Mouse (Mus musculus): ENCODE measurements around the gene Krt6b.

DNA sequence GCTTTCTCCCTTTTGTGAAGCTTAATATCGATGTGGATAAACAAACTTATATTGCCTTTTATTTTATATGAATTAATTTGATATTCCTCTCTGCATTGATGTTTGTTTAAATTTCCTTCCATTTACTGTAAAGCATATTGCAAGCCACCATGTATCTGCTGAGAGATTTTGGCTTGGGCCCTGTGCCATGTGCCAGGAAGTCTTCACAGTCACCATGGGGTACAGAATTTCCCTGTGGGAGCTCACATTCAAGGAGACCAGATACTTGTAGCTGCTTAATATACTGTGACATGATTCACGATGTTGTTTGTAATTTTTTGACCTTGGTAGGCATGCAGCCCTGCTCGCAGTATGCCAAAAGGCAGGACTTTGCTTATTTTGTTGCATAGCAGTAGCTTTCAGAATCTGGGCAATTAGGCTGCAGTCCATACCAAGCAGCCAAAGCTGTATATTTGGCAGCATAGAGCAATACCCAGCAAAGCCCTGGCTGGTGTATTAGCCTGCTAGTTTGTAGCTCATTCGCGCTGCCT lies 27.3 kb downstream of the Krt6b start:
- no peak for TF ChIP-seq CTCF (conservative IDR thresholded peaks at IDR 0.05 in 1 of 2, IDR thresholded peaks at IDR 0.05 in 1 of 2; ENCODE audit: low read depth in 2 of 2, low read length in 2 of 2)
- no peak for TF ChIP-seq POLR2A (IDR thresholded peaks at IDR 0.05; ENCODE audit: low read depth, low read length)
- no peak for TF ChIP-seq MAFK (IDR thresholded peaks at IDR 0.05; ENCODE audit: insufficient replicate concordance, low read length)
- no peak for TF ChIP-seq EP300 (IDR thresholded peaks at IDR 0.05; ENCODE audit: low read length)
- no peak for TF ChIP-seq ZC3H11A (IDR thresholded peaks at IDR 0.05; ENCODE audit: low read depth, low read length)
- TF ChIP-seq RAD21 (IDR thresholded peaks at IDR 0.05; ENCODE audit: low read depth, low read length), result no peak
